Mouse (Mus musculus) retina, embryonic 14.5 days (tissue): Measurements from ENCODE around the gene Cep55.
A peak's percentile ranks its signal among the peaks of the same experiment; 100 is the strongest.

Experiments
- DNase-seq: peaks from one replicate; pipeline ENCODE4 v3.0.0-alpha.2; 2015; ENCODE audit warnings: low spot score

Cep55 gene

GRCm38 (mm10) chr19:38054720-38055192 lies at the start of gene Cep55:
Gene Cep55, plus strand, starts transcription at chr19:38055011.
- peak; percentile 99 for DNase-seq

- DNase-seq, result no peak
Observed at GRCm38 (mm10) chr19:38011379-38011778, 43.4 kb upstream of the Cep55 start.

- DNase-seq, result no peak
Observed at GRCm38 (mm10) chr19:38014443-38014842, 40.4 kb upstream of the Cep55 start.

GRCm38 (mm10) chr19:38015180-38015872 lies 39.5 kb upstream of the Cep55 start:
- DNase-seq, result peak; percentile 46

- DNase-seq, result no peak
Observed at GRCm38 (mm10) chr19:38015873-38016254, 38.9 kb upstream of the Cep55 start.

DNA sequence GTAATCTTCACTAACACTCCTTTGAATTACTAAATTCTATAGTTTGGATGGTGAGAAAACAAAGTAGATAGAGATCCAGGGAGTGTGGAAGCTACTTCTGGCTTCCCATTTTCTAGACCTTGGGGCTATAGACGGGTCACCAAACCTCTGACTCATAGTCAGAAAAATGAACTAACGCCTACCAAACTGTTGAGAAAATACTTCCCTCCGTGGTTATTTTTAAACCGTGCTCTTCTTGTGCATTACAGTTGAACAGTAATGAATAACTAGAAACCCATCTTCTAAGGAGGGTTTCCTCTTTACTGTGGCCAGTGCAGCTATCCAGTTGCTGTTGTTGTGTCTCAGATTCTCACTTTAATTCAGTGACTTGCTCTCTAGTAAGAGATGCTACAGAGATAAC lies 32.1 kb upstream of the Cep55 start:
- DNase-seq, result no peak

DNA sequence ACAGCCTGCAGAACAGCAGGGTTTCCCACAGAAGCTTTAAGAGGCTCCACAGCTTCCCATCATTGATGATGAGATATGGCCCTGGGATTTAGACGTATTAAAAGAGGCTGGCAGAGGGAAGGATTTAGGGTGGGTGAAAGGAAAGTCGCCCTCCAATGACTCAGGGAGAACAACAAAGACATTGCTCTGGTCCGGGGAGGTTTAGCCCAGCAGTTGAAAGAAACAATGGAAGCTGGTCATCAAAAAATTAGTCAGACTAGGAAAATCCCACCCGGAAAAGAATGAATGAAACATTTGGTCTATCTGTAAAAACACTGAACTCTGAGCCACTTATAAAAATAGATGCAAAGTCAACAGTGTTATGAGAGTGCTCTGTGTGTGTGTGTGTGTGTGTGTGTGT lies 31.2 kb upstream of the Cep55 start:
- no peak for DNase-seq

DNA sequence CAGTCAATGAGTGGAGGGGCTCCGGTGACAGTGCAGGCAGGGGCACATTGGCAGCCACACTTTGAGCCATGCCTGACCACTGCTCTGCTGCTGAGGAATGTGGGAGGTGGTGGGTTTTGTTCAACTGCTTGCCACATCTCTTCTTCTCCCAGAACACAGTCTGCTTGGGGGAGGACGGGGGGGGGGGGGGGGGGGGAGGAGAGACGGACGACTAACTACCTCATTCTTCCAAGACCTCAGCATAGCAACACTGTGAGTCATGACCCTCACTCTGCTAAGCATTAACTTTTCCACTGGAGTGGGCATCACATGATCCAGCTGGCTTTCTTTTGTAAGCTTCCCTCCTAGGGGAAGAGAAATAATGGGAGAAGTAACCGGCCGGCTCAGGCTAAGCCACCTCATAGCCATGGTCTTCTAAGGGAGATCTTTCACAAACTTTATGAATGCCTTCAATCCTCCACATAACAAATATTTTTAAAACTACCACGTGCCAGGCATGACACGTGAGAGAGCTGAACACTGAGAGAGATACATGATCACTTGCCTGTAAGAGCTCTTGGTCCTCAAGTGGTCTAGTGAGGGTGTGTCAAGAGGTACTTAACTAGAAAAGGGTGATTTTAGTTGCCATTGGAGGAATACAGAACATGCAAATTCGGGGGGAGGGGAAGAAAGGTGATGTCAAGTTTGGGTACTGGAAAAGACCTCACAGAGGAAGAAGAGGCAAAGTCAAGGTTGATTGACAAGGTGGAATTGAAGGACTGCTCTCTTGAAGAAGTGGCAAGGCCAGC lies 29.4 kb upstream of the Cep55 start:
- DNase-seq, result peak; percentile 16

- DNase-seq, result no peak
Observed at GRCm38 (mm10) chr19:38026211-38026624, 28.6 kb upstream of the Cep55 start.

DNA sequence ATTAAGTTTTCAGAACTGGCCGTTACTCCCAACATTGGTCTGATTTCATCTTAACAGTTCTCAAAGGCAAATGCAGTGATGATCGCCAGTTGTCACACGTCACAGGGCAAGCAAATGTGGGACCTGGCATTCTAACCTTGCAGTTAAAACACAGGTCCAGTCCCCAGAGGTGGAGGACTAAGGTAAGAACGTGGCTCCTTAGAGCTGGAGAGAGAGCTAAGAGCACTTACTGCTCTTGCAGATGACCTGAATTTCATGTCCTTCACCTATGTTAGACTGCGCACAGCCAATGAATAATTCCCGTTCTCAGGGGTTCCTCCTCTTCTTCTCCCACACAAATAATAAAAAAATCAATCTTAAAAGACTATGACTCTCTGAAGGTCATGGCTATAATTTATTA lies 27.4 kb upstream of the Cep55 start:
- no peak for DNase-seq

DNA sequence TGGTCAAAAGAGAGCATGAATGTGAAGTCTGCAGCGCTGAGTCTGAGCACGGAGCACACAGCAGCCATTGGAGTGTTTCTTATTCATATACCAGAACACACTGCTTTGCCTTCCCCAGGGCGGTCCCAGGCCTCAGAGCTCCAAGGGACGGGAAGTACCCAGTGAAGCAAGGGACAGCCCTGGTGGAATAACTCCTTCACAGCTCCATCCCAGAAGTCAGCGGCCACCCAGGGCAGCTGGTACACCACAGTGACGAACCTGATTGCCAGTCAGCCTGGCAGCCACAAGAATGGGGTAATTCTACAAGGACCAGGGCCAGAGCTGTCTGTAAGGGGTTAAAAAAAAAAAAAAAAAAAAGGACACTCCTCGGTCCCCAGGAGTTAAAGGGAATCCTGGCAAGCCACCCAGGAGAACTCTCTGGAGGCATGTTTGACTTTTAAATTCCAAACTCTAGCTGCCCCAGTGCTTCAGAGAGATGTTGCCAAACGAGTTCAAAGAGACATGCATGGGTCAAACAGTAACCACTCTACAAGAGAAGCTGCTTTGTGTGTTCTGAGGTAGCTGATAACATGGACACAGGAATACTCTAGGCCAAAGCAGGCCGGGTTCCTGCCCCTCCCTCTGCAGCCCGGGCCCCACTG lies 26.8 kb upstream of the Cep55 start:
- no peak for DNase-seq

GRCm38 (mm10) chr19:38029292-38029691 lies 25.5 kb upstream of the Cep55 start:
- no peak for DNase-seq

DNA sequence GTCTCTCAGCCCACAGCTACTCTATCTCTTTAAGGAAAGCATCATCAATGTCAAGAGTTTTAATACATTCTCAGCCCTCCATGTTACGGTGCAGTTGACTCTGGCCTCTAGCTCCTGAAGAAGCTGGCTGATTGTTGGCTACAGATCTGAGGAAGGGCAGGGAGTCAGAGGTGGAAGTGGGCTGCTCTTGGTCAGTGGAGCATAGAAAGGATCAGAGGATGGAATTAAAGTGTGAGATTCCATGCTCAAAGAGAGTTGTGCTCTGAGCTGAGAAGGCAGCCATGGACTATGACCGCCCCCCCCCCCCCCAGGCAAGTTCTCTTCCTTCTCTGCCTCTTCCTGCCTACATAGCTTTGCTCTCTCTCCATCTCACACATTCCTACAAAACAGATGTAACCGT lies 24.9 kb upstream of the Cep55 start:
- no peak for DNase-seq

DNA sequence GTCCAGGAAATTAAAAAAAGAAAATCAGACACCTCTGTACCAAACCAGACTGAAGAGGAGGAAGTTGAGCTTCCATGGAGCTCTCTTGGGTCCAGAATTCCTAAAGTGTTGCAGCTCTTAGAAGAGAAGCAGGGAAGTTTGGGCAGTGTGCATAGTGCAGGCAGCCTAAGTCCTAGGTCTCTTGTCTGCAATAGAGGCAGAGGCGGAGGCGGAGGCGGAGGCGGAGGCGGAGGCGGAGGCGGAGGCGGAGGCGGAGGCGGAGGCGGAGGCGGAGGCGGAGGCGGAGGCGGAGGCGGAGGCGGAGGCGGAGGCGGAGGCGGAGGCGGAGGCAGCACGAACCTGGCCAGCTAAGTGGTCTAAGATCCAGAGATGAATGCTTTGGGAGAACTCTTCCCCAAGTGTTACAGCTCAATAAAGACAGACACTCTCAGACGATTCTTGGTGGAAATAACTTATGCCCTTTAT lies 24.1 kb upstream of the Cep55 start:
- no peak for DNase-seq

DNA sequence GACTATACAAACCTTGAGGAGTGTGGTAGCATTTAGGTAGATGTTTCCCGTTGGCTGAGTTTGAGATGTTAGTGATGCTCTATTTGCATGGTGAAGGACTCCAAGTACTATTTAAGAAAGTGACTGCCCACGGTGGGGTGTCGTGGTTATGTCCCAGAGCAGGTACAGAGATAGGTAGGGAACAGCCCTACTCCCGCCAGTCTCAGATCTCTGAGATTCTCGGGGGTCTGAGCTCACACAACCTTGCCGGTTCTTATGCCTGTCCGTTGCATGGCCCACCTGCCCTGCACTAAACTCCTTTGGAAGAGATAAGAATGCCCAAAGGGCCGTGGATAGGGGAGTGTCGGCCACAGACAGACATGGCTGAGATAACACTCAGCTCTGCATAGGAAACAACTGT lies 23.7 kb upstream of the Cep55 start:
- no peak for DNase-seq

- DNase-seq, result no peak
Observed at GRCm38 (mm10) chr19:38032993-38033734, 21.6 kb upstream of the Cep55 start.

GRCm38 (mm10) chr19:38033735-38034057 lies 21.1 kb upstream of the Cep55 start:
- no peak for DNase-seq

- DNase-seq, result no peak
Observed at GRCm38 (mm10) chr19:38034696-38035095, 20.1 kb upstream of the Cep55 start.

DNA sequence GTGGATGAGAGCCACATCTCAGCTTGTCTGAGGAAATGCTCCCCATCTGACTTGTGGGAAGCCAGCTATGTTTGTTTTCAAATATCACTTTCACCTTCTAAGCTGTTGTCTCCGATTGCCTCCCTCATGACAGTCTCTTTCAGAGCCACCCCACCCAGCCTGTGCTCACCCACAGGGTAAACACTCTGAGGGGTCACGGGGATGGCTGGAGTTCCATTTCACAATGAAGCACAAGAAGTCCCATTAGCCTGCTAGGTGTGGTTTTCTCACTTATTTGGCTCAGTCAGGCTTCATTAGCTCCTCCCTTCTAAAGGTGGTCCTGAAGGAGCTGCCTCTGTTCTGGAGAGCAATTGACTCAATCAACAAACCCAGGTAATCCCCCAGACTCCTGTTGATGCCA lies 19.0 kb upstream of the Cep55 start:
- no peak for DNase-seq

DNA sequence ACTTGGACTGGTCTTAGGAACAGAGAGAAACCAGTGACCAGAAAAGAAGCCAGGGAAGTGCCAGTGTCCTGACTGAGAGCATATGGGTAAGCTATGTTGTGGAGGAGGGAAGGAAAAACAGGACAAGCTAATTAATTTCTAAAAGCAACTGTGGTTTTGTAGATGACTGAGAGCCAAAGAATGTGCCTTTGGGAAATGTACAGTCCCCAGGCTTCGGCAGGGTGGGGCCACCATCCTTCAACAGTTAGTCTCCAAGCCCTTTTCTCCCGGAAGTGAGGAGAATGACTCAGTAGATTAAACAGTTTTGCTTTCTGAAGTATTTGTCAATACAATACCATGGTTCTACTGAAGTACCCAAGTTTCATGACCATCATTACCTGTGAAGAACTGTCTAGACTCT lies 16.5 kb upstream of the Cep55 start:
- no peak for DNase-seq

DNA sequence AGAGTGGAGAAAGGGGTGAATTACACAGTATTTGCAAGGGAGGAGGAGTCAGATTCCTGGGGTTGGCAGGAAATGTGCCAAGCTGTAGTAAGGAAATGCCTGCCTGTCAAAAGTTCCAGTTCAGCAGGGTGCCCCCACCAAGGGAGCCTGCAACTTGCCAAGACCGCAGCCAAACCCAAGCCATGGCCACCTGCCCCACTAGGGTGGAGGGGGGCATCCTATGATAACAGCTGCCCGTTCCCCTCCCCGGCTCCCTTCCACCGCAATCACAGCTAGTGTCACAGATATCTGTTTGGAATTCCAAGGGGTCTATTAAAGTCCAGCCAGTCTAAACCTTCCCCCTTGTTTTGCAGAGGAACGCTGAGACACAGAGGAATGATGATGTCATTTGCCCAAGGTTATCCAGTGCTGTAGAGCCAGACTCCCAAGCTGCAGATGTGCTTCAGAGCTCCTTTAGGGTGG lies 12.5 kb upstream of the Cep55 start:
- DNase-seq, result no peak

DNA sequence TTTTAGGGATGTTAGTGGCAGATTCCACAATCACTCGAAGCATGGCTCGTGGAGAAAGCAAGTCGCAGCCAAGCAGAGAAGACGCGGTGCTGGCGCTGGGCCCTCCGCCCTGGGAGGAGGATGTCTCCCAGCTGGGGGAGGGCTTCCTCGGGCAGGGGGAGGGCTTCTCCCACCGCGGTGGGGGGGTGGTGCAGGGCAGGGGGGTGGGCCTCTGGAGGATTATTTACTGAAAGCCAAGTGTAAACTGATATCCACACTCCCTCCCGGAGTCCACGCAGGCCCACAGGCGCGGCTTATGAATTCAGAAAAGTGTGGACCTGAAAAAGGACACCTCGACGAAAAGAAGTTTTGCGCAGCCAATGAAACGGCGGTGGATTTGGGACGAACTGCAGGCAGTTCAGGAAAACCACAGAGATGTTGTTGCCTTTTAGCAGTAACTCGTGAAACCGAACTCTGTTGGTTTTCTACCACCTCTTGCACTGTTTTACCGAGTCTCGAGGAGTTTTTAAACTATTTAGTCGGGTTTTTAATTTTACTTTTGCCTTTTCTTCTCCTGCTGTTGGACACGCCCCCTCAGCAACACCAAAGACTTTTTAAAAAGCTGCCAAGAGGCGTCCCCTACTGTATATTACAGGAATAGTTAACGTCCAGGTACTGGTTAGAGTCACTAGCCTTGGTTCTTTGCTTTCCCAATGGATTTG lies 11.4 kb upstream of the Cep55 start, which contains the start of gene Myof:
Myof (minus strand) TSS at position 297 of the 701 bp plus-strand sequence.
- DNase-seq, result peak; percentile 41
